Mouse (Mus musculus) heart, adult 2 months (tissue): ENCODE data around the gene Myof. TPM values are rescaled to one million over a fixed set of nuclear protein-coding genes. Genes with fewer than 3 reads are reported as not detected.

ENCODE experiments used
- DNase-seq, 2 experiments: peaks; one replicate each; pipeline ENCODE4 v3.0.0; 2021
- H3K27ac ChIP-seq: fragments of 200-600 bp; 2 replicates; pipeline ENCODE4 v1.8.1; 2022
- H3K27me3 ChIP-seq: fragments of 200-500 bp; 2 replicates; pipeline ENCODE4 v1.6.1; 2012; ENCODE audit warnings: mild to moderate bottlenecking, low read length, inconsistent platforms, mixed read lengths; ENCODE audit not compliant: control insufficient read depth, insufficient read depth
- H3K36me3 ChIP-seq: fragments of 200-500 bp; 2 replicates; pipeline ENCODE4 v1.6.1; 2012; ENCODE audit warnings: low read length, inconsistent platforms; ENCODE audit not compliant: control insufficient read depth, insufficient read depth
- H3K4me1 ChIP-seq: fragments of 200-500 bp; 2 replicates; pipeline ENCODE4 v1.6.1; 2011; ENCODE audit warnings: low read length; ENCODE audit not compliant: control insufficient read depth, insufficient read depth
- H3K4me3 ChIP-seq: fragments of 200-600 bp; 2 replicates; pipeline ENCODE4 v1.8.1; 2022
- H3K79me2 ChIP-seq: fragments of 200-500 bp; replicated peaks from 2 replicates; pipeline ENCODE4 v1.6.1; 2012; ENCODE audit warnings: mild to moderate bottlenecking, inconsistent platforms, low read length, moderate library complexity, mixed read lengths; ENCODE audit not compliant: control insufficient read depth, insufficient read depth
- H3K9ac ChIP-seq: fragments of 200-500 bp; 2 replicates; pipeline ENCODE4 v1.6.1; 2012; ENCODE audit warnings: low read depth, mild to moderate bottlenecking, control low read depth, inconsistent platforms, low read length, mixed read lengths
- CTCF ChIP-seq: fragments of 200-600 bp; IDR thresholded peaks from 2 replicates; pipeline ENCODE4 v1.8.1; 2022; ENCODE audit warnings: antibody characterized with exemption, mild to moderate bottlenecking, moderate library complexity
- EP300 ChIP-seq: fragments of 200-500 bp; IDR thresholded peaks from 2 replicates; pipeline ENCODE4 v1.6.1; 2011; ENCODE audit warnings: low read depth, low read length, control low read depth; ENCODE audit not compliant: insufficient read depth
- POLR2A ChIP-seq: fragments of 200-500 bp; IDR thresholded peaks from 2 replicates; pipeline ENCODE4 v1.6.1; 2011; ENCODE audit warnings: mild to moderate bottlenecking, low read depth, low read length, control low read depth; ENCODE audit not compliant: insufficient read depth
- WGBS: fragments of 180-500 bp; shearing (Covaris S2); methylation state at CpG from one replicate; pipeline ENCODE4 v1.1.7; 2018; 5-methylcytosine and 5-hydroxymethylcytosine counted together
- intact Hi-C: fragments of 180-260 bp; cut with DNase I; formaldehyde crosslinking; loops from one replicate; pipeline ENCODE4 v1.15.1; 2025
- polyA plus RNA-seq: library from polyadenylated mRNA; depleted of rRNA; stranded (reverse); fragments of >200 nt; gene quantifications from 2 replicates; pipeline ENCODE4 v1.2.3, GENCODE M21; 2012
- total RNA-seq, 2 experiments: library from RNA; stranded (reverse); gene quantifications; 2 replicates each; pipeline ENCODE4 v1.2.3; 2021

The Myof gene
- total and polyA plus RNA-seq, 3 experiments: 6.2 to 8.9 (median 8.4) TPM

DNA sequence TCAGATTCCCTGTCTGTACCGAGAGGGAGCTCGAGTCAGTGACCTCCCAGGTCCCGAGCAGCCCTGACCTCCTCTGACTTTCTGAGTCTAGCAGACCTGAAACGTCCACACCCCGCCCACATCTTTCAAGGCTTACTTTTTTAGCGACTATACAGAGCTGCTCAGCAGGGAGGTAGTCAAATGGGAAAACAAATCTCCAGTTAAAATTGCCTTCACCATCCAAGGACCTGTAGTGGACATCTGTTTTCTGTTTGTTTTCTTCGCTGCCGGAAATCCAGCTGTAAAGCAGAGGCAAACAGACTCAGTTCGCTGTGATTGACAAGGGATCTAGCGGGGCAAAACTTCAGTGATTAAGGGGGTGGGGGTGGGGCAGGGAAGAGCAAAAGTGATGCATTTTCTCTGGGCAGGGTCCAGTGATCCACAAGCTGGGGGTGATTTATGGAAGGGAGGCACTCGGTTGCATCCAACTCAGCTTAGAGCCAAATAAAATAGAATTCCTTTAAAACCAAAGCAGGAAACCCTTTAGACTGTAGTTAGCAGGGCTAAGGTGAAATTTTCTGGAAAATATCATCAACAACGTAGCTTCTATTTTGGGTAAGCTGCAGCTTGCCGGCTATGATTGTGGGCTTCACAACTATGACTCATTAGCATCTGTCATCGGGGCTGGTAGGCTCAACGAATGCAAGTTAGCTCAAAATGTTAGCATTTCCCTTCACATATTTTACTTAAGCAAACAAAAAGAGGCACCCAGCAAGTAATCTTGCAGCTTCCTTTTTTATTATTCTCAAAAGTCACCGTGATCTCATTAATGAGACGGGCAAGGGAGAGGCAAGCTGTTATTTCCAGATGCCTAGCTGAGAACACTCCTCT, 135.7 kb downstream of the Myof start:
- DNase-seq: no peak
- peak overlapping the region; percentile 10; the same call in 1 of the 2 replicates for H3K4me3 ChIP-seq

DNA sequence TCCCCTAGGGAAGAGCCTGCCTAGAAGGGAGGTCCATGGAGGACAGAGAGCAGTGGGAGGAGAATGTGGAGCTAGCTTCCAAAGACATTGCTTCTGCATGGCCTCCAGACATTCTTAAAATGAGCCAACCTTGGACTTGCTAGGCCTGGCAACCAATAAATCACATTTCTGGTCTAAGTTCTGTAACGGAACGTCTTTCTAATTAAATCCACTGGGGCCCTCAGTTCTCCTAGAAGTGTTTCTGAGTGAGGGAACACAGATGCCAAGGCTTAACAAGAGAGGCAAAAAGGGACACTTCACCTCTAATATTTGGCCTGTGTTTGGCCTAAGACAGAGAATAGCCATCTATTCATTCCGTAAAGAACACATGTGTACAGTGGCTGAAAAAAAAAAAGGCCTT, 136.5 kb downstream of the Myof start:
- peaks cover 2% of the 10 kb centered on the region for H3K4me1 ChIP-seq
- no peak overlapping the region for H3K27ac ChIP-seq
- intact Hi-C loops: no loop called here
- 84% methylated on average over 3 of the region's 3 CpGs for WGBS
- DNase-seq: no peak
- no peaks in the 10 kb centered on the region for H3K27me3 ChIP-seq
- H3K9ac ChIP-seq: no peak overlapping the region
- no peaks in the 10 kb centered on the region for H3K79me2 ChIP-seq
- no peaks in the 10 kb centered on the region for H3K36me3 ChIP-seq
- H3K4me3 ChIP-seq: no peak overlapping the region
- TF ChIP-seq EP300 (no peak), POLR2A (no peak), CTCF (no peak)

More for the DNA sequence above, 135.7 kb downstream of the Myof start:
- H3K36me3 ChIP-seq: no peaks in the 10 kb centered on the region
- TF ChIP-seq POLR2A (no peak), CTCF (no peak), EP300 (no peak)
- peaks cover 2% of the 10 kb centered on the region for H3K4me1 ChIP-seq
- H3K79me2 ChIP-seq: no peaks in the 10 kb centered on the region
- WGBS: 23% methylated on average over 17 of the region's 17 CpGs
- no peak overlapping the region for H3K9ac ChIP-seq
- intact Hi-C loops: no loop called here
- no peaks in the 10 kb centered on the region for H3K27me3 ChIP-seq
- no peak overlapping the region for H3K27ac ChIP-seq

GRCm38 (mm10) chr19:37896081-37896480, 147.3 kb downstream of the Myof start:
- TF ChIP-seq POLR2A (no peak), EP300 (no peak), CTCF (no peak)

GRCm38 (mm10) chr19:37891006-37891405, 152.4 kb downstream of the Myof start:
- no peak overlapping the region for H3K4me3 ChIP-seq
- no peak for DNase-seq
- no peaks in the 10 kb centered on the region; the same call in 1 of the 2 replicates for H3K4me1 ChIP-seq
- H3K9ac ChIP-seq: no peak overlapping the region
- no peaks in the 10 kb centered on the region for H3K27me3 ChIP-seq
- H3K36me3 ChIP-seq: no peaks in the 10 kb centered on the region
- H3K27ac ChIP-seq: no peak overlapping the region
- no peaks in the 10 kb centered on the region for H3K79me2 ChIP-seq
- TF ChIP-seq POLR2A: no peak
- no peak for TF ChIP-seq EP300
- TF ChIP-seq CTCF: no peak
- WGBS: 73% methylated on average over 2 of the region's 2 CpGs
- intact Hi-C loops: no loop called here

More at GRCm38 (mm10) chr19:37896081-37896480, 147.3 kb downstream of the Myof start:
- Histone ChIP-seq H3K4me3 (no peak overlapping the region), H3K9ac (no peak overlapping the region), H3K36me3 (no peaks in the 10 kb centered on the region), H3K4me1 (no peaks in the 10 kb centered on the region), H3K79me2 (no peaks in the 10 kb centered on the region), H3K27ac (no peak overlapping the region), H3K27me3 (no peaks in the 10 kb centered on the region)
- WGBS: 42% methylated on average over 7 of the region's 7 CpGs
- intact Hi-C loops: no loop called here
- no peak for DNase-seq

- Histone ChIP-seq H3K36me3 (no peaks in the 10 kb centered on the region), H3K27ac (no peak overlapping the region), H3K9ac (no peak overlapping the region), H3K79me2 (no peaks in the 10 kb centered on the region), H3K4me3 (no peak overlapping the region), H3K27me3 (no peaks in the 10 kb centered on the region), H3K4me1 (no peaks in the 10 kb centered on the region; the same call in 1 of the 2 replicates)
- TF ChIP-seq POLR2A: no peak
- TF ChIP-seq CTCF: peak; percentile 93; the same call in 1 of the 2 replicates
- 0 out of 2 replicates have a peak, but pooled peaks have one; percentile 60 for TF ChIP-seq EP300
- 13% methylated on average over 15 of the region's 15 CpGs for WGBS
- peak; percentile 29 to 37 for DNase-seq
- intact Hi-C loops: loop anchor here (1.0 to 2.0 kb wide), 2 partner anchors 182 to 284 kb away; no protein-coding TSS in a partner anchor
Observed at GRCm38 (mm10) chr19:37886355-37887120, 156.8 kb downstream of the Myof start.
